Mouse (Mus musculus) C2C12 (cell line): ENCODE data around the gene Clec4f.

Experiments used
- CTCF ChIP-seq: IDR thresholded peaks from one replicate; pipeline ENCODE4 v1.5.1; 2011; ENCODE audit not compliant: control insufficient read depth, insufficient read depth, insufficient read length
- MYOD1 ChIP-seq: IDR thresholded peaks from one replicate; pipeline ENCODE4 v1.6.1; 2011; ENCODE audit warnings: low read depth; ENCODE audit not compliant: control insufficient read depth, insufficient read length
- USF1 ChIP-seq: IDR thresholded peaks from one replicate; pipeline ENCODE4 v1.6.1; 2011; ENCODE audit warnings: low read depth, mild to moderate bottlenecking, control low read depth, moderate library complexity

- TF ChIP-seq USF1: no peak
- no peak for TF ChIP-seq MYOD1
- TF ChIP-seq CTCF: no peak
Measured at GRCm38 (mm10) chr6:83626781-83627180, 29.2 kb downstream of the Clec4f start.
